Mouse (Mus musculus) limb, embryonic 14.5 days (tissue): ENCODE measurements around the gene Lama4. TPM values are rescaled to one million over a fixed set of nuclear protein-coding genes. Genes with fewer than 3 reads are reported as not detected.
A peak's percentile ranks its signal among the peaks of the same experiment; 100 is the strongest.

Source experiments
- ATAC-seq: fragments of 200-750 bp; cut with Nextera tagmentation; 2 replicates; pipeline ENCODE4 v1.8.0; 2017; ENCODE audit warnings: low read depth, moderate number of reproducible peaks, moderate TSS enrichment; ENCODE audit not compliant: low FRiP score
- DNase-seq: peaks from one replicate; pipeline ENCODE4 v3.0.0-alpha.2; 2015; ENCODE audit warnings: low spot score
- H3K27ac ChIP-seq: fragments of 300-500 bp; sonication (generic); replicated peaks from 2 replicates; pipeline ENCODE4 v1.5.1; 2014; ENCODE audit warnings: low read depth, mild to moderate bottlenecking, low read length, moderate library complexity, mixed read lengths
- H3K27me3 ChIP-seq: fragments of 300-500 bp; sonication (generic); 2 replicates; pipeline ENCODE4 v1.6.1; 2014; ENCODE audit warnings: low read length, mixed read lengths; ENCODE audit not compliant: control insufficient read depth, insufficient read depth
- H3K36me3 ChIP-seq: fragments of 300-500 bp; sonication (generic); 2 replicates; pipeline ENCODE4 v1.6.1; 2014; ENCODE audit warnings: mild to moderate bottlenecking, low read length, moderate library complexity, mixed read lengths; ENCODE audit not compliant: control insufficient read depth, insufficient read depth
- H3K4me1 ChIP-seq: fragments of 300-500 bp; sonication (generic); 2 replicates; pipeline ENCODE4 v1.6.1; 2014; ENCODE audit warnings: antibody characterized with exemption, low read length, mixed read lengths; ENCODE audit not compliant: control insufficient read depth, insufficient read depth
- H3K4me2 ChIP-seq: fragments of 300-500 bp; sonication (generic); replicated peaks from 2 replicates; pipeline ENCODE4 v1.6.1; 2014; ENCODE audit warnings: low read depth, mild to moderate bottlenecking, low read length, moderate library complexity; ENCODE audit not compliant: severe bottlenecking
- H3K4me3 ChIP-seq: fragments of 300-500 bp; sonication (generic); replicated peaks from 2 replicates; pipeline ENCODE4 v1.5.1; 2014; ENCODE audit warnings: low read length
- H3K9ac ChIP-seq: fragments of 300-500 bp; sonication (generic); 2 replicates; pipeline ENCODE4 v1.6.1; 2014; ENCODE audit warnings: mild to moderate bottlenecking, low read depth, low read length, moderate library complexity; ENCODE audit not compliant: severe bottlenecking
- H3K9me3 ChIP-seq: fragments of 300-500 bp; sonication (generic); 2 replicates; pipeline ENCODE4 v1.6.1; 2016; ENCODE audit warnings: low read length; ENCODE audit not compliant: control insufficient read depth
- POLR2A ChIP-seq: fragments of 200-500 bp; IDR thresholded peaks from 2 replicates; pipeline ENCODE4 v1.8.0; 2012; ENCODE audit warnings: inconsistent platforms, mild to moderate bottlenecking, moderate library complexity, borderline replicate concordance; ENCODE audit not compliant: insufficient read depth, insufficient read length; ENCODE audit errors: extremely low read depth
- WGBS: fragments of 180-500 bp; shearing (Covaris S2); extraction: QIAGEN DNeasy Blood & Tissue Kit; methylation state at CpG from one replicate; pipeline ENCODE4 v1.1.7; 2014; 5-methylcytosine and 5-hydroxymethylcytosine counted together
- polyA plus RNA-seq, 2 experiments: library from polyadenylated mRNA; depleted of rRNA in 1 of 2; stranded (reverse) in 1 of 2; unstranded in 1 of 2; fragments of >200 nt; fragmentation: Nextera tagmentation in 1 of 2; extraction: Ambion mirVana in 1 of 2; gene quantifications; 2 replicates each; pipeline versions ENCODE4 v1.2.1 to v1.2.3; 2012 to 2014

Lama4 gene
- polyA plus RNA-seq, 2 experiments: 72.9 to 88.7 TPM

- no peak overlapping the region for H3K4me2 ChIP-seq
- peaks cover 10% of the 10 kb centered on the region; the same call in 1 of the 2 replicates for H3K4me1 ChIP-seq
- no peak overlapping the region for H3K9ac ChIP-seq
- ATAC-seq (peak; percentile 84), DNase-seq (peak; percentile 50)
- no peaks in the 10 kb centered on the region for H3K9me3 ChIP-seq
- H3K36me3 ChIP-seq: peaks cover 16% of the 10 kb centered on the region
- H3K27me3 ChIP-seq: no peaks in the 10 kb centered on the region
- 44% methylated on average over 4 of the region's 4 CpGs for WGBS
- no peak overlapping the region for H3K4me3 ChIP-seq
- no peak overlapping the region for H3K27ac ChIP-seq
- no peak for TF ChIP-seq POLR2A
These were observed 41.3 kb downstream of the Lama4 start for GRCm38 (mm10) chr10:39006433-39007105.

- Histone ChIP-seq H3K4me3 (no peak overlapping the region), H3K9me3 (no peaks in the 10 kb centered on the region), H3K27me3 (no peaks in the 10 kb centered on the region), H3K36me3 (peaks cover 25% of the 10 kb centered on the region), H3K9ac (no peak overlapping the region), H3K4me1 (no peaks in the 10 kb centered on the region), H3K4me2 (no peak overlapping the region), H3K27ac (no peak overlapping the region)
- WGBS: 78% methylated on average over 2 of the region's 2 CpGs
- DNase-seq (no peak), ATAC-seq (no peak)
- no peak for TF ChIP-seq POLR2A
These were observed 49.5 kb downstream of the Lama4 start for GRCm38 (mm10) chr10:39014836-39015235.

- no peak overlapping the region for H3K4me2 ChIP-seq
- H3K9me3 ChIP-seq: no peaks in the 10 kb centered on the region
- no peak overlapping the region for H3K27ac ChIP-seq
- H3K4me3 ChIP-seq: no peak overlapping the region
- no peaks in the 10 kb centered on the region for H3K4me1 ChIP-seq
- ATAC-seq: no peak
- H3K9ac ChIP-seq: no peak overlapping the region
- TF ChIP-seq POLR2A: no peak
- no peaks in the 10 kb centered on the region for H3K27me3 ChIP-seq
- no peak for DNase-seq
- peaks cover 11% of the 10 kb centered on the region for H3K36me3 ChIP-seq
- 61% methylated on average over 4 of the region's 4 CpGs for WGBS
These were observed 52.7 kb downstream of the Lama4 start for GRCm38 (mm10) chr10:39017986-39018385.

GRCm38 (mm10) chr10:39018635-39019034, 53.3 kb downstream of the Lama4 start:
- no peak for DNase-seq
- H3K27me3 ChIP-seq: no peaks in the 10 kb centered on the region
- TF ChIP-seq POLR2A: no peak
- WGBS: 85% methylated on average over 1 of the region's 1 CpGs
- H3K4me2 ChIP-seq: no peak overlapping the region
- no peaks in the 10 kb centered on the region for H3K9me3 ChIP-seq
- H3K9ac ChIP-seq: no peak overlapping the region
- H3K4me3 ChIP-seq: no peak overlapping the region
- H3K36me3 ChIP-seq: peaks cover 5% of the 10 kb centered on the region
- no peaks in the 10 kb centered on the region for H3K4me1 ChIP-seq
- no peak overlapping the region for H3K27ac ChIP-seq
- no peak for ATAC-seq

- H3K9ac ChIP-seq: no peak overlapping the region
- no peaks in the 10 kb centered on the region for H3K27me3 ChIP-seq
- no peak for ATAC-seq
- H3K36me3 ChIP-seq: peaks cover 18% of the 10 kb centered on the region
- H3K4me3 ChIP-seq: no peak overlapping the region
- H3K4me2 ChIP-seq: no peak overlapping the region
- TF ChIP-seq POLR2A: no peak
- DNase-seq: no peak
- no peaks in the 10 kb centered on the region for H3K9me3 ChIP-seq
- no peak overlapping the region for H3K27ac ChIP-seq
- WGBS: 68% methylated on average over 5 of the region's 5 CpGs
- no peaks in the 10 kb centered on the region for H3K4me1 ChIP-seq
These were observed 58.4 kb downstream of the Lama4 start for GRCm38 (mm10) chr10:39023618-39024256.
